Mouse (Mus musculus) neutrophil, adult 5-6 weeks (primary cell): Measurements from ENCODE around the gene Olfr1116. TPM values are rescaled to one million over a fixed set of nuclear protein-coding genes. Genes with fewer than 3 reads are reported as not detected.
"Not testable (repeated sequence)": the region's sequence is repeated elsewhere in the genome, so short reads cannot be mapped to it uniquely, and the experiment has no call there.

ENCODE experiments used
- ATAC-seq: fragments of 151-379, 151-347 bp; 2 replicates; pipeline ENCODE4 v1.8.0; 2017; ENCODE audit warnings: mild to moderate bottlenecking, moderate TSS enrichment; ENCODE audit not compliant: insufficient number of reproducible peaks, poor library complexity, low FRiP score, severe bottlenecking; ENCODE audit errors: extremely low read depth
- total RNA-seq: library from RNA; stranded (forward); fragments of 200-1000 nt; gene quantifications from 2 replicates; pipeline ENCODE4 v1.2.3, GENCODE M21; 2017

The Olfr1116 gene
- 0.12 and 0.25 TPM in 2 replicates for total RNA-seq

GRCm38 (mm10) chr2:87267234-87267633 lies at the start of gene Olfr1116:
Gene Olfr1116 (plus strand): TSS chr2:87267534.
- no peak for ATAC-seq

GRCm38 (mm10) chr2:87247713-87248112 lies 19.6 kb upstream of the Olfr1116 start, which contains the start of gene Olfr1115:
Gene Olfr1115 (plus strand): TSS chr2:87248013.
- no peak for ATAC-seq

- not testable (repeated sequence) for ATAC-seq
These were observed 26.6 kb downstream of the Olfr1116 start for GRCm38 (mm10) chr2:87293977-87294376.

- ATAC-seq, result no peak
These were observed 39.9 kb downstream of the Olfr1116 start, which contains the start of gene Olfr1118 for GRCm38 (mm10) chr2:87307281-87307680. Gene Olfr1118 (plus strand): TSS chr2:87307581.

Other genes starting within 250 kb of the Olfr1116 start
- gene Olfr1104, start 240.5 kb upstream of the Olfr1116 start, total RNA-seq, result not detected in 2 replicates
- gene Olfr1105, start 231.0 kb upstream of the Olfr1116 start, total RNA-seq, result 0.49 TPM in 1 of 2 replicates, not detected in the other
- not detected in 2 replicates for gene Olfr1106, start 215.3 kb upstream of the Olfr1116 start, total RNA-seq
- gene Olfr1107, start 191.7 kb upstream of the Olfr1116 start, total RNA-seq, result not detected in 2 replicates
- gene Olfr1109, start 171.5 kb upstream of the Olfr1116 start, total RNA-seq, result not detected in 2 replicates
- gene Olfr259, start 153.0 kb upstream of the Olfr1116 start, total RNA-seq, result not detected in 2 replicates
- gene Olfr1110, start 127.2 kb upstream of the Olfr1116 start, total RNA-seq, result not detected in 2 replicates
- gene Olfr1111, start 114.9 kb upstream of the Olfr1116 start, total RNA-seq, result not detected in 2 replicates
- gene Olfr1112, start 79.7 kb upstream of the Olfr1116 start, total RNA-seq, result not detected in 2 replicates
- not detected in 2 replicates for gene Olfr1113, start 58.6 kb upstream of the Olfr1116 start, total RNA-seq
- gene Olfr1115, start 19.5 kb upstream of the Olfr1116 start, total RNA-seq, result not detected in 2 replicates
- 0.49 TPM in 1 of 2 replicates, not detected in the other for gene Olfr1118, start 40.0 kb downstream of the Olfr1116 start, total RNA-seq
- gene Olfr1120, start 87.3 kb downstream of the Olfr1116 start, total RNA-seq, result not detected in 2 replicates
- not detected in 2 replicates for gene Olfr1121, start 102.4 kb downstream of the Olfr1116 start, total RNA-seq
- not detected in 2 replicates for gene Olfr1122, start 118.3 kb downstream of the Olfr1116 start, total RNA-seq
- not detected in 2 replicates for gene Olfr1123, start 149.1 kb downstream of the Olfr1116 start, total RNA-seq
- not detected in 2 replicates for gene Olfr1124, start 162.7 kb downstream of the Olfr1116 start, total RNA-seq
- gene Olfr1126, start 186.4 kb downstream of the Olfr1116 start, total RNA-seq, result not detected in 2 replicates
- gene Pramel7, start 229.6 kb downstream of the Olfr1116 start, total RNA-seq, result not detected in 2 replicates
- gene Pramel6, start 239.0 kb downstream of the Olfr1116 start, total RNA-seq, result not detected in 2 replicates